ENCODE assay signal across 9 mouse cellular contexts in the genomic region with DNA sequence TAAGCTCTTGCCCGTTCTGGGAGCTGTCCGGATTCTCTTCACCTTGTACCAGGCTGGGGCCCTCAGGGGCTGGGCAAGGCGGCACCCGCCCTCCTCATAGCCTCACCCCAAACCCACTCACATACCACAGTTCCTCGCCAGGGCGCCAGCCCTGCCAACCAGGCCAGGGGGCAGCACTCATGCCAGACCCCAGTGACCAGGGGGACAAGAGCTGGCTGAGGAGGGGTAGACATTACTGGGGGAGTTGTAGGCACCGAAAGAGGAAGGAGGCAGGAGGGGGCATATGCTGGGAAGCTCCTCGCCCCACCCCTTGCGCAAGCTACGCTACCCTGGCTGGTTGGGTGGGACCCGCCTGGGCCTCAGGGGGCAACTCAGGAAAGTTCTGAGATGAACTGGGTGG. TPM values are rescaled to one million over a fixed set of nuclear protein-coding genes. Genes with fewer than 3 reads are reported as not detected.
DNase-seq lines count a peak whose midpoint lies in the region; ATAC-seq and TF ChIP-seq lines count a peak whose summit lies in the region.
"Had no signal": no experiment of that assay in that cellular context is flagged by ENCODE, and none has a peak within 500 bp of the region (broad histone marks: within the 10 kb centered on the region; RNA-seq: fewer than 3 reads in every experiment).

No protein-coding gene starts in this region.

- no peak overlapping the region for H3K4me3 ChIP-seq in kidney, adult 2 months (ENCODE audit: insufficient read depth, low read depth, low read length)
- peak overlapping the region; percentile 26 for H3K4me3 ChIP-seq in intestine, postnatal 0 days (ENCODE audit: low read depth, low read length)
- no peak overlapping the region for H3K4me3 ChIP-seq in midbrain, postnatal 0 days (ENCODE audit: low read depth, low read length)
- H3K4me3 ChIP-seq in midbrain, embryonic 14.5 days (replicated peaks; ENCODE audit: low read depth, low read length) = no peak overlapping the region

- ATAC-seq in intestine, postnatal 0 days = no peak
- no peak for ATAC-seq in midbrain, postnatal 0 days (ENCODE audit: low FRiP score)
- no peak for ATAC-seq in midbrain, embryonic 14.5 days (ENCODE audit: low FRiP score, low TSS enrichment)

- no peaks in the 10 kb centered on the region for H3K36me3 ChIP-seq in kidney, adult 2 months (ENCODE audit: control insufficient read depth, insufficient read depth, low read length)
- peaks cover 11% of the 10 kb centered on the region; the same call in 1 of the 2 replicates for H3K36me3 ChIP-seq in intestine, postnatal 0 days (ENCODE audit: control insufficient read depth, insufficient read depth)
- no peaks in the 10 kb centered on the region for H3K36me3 ChIP-seq in midbrain, postnatal 0 days (ENCODE audit: insufficient read depth, low read length)
- no peaks in the 10 kb centered on the region for H3K36me3 ChIP-seq in midbrain, embryonic 14.5 days (ENCODE audit: control insufficient read depth, insufficient read depth, low read length)

- H3K9me3 ChIP-seq in intestine, postnatal 0 days (ENCODE audit: control insufficient read depth) = no peaks in the 10 kb centered on the region
- H3K9me3 ChIP-seq in midbrain, postnatal 0 days (ENCODE audit: low read length) = no peaks in the 10 kb centered on the region
- no peaks in the 10 kb centered on the region for H3K9me3 ChIP-seq in midbrain, embryonic 14.5 days (ENCODE audit: control insufficient read depth, low read length)

- peak overlapping the region; percentile 40; the same call in 1 of the 2 replicates for H3K9ac ChIP-seq in intestine, postnatal 0 days (ENCODE audit: low read depth, low read length)
- no peak overlapping the region for H3K9ac ChIP-seq in midbrain, postnatal 0 days (replicated peaks; ENCODE audit: low read length, poor library complexity, severe bottlenecking)
- no peak overlapping the region for H3K9ac ChIP-seq in midbrain, embryonic 14.5 days (replicated peaks; ENCODE audit: low read length)

- 73% methylated on average over 11 of the region's 11 CpGs for WGBS in kidney, adult 2 months
- 40% methylated on average over 11 of the region's 11 CpGs for WGBS in intestine, postnatal 0 days
- WGBS in midbrain, postnatal 0 days = 82% methylated on average over 11 of the region's 11 CpGs
- WGBS in midbrain, embryonic 14.5 days = 77% methylated on average over 9 of the region's 11 CpGs

- DNase-seq in kidney, adult 2 months = peak; percentile 26
- DNase-seq in kidney, postnatal 4 days = no peak
- peak; percentile 38 for DNase-seq in urinary bladder, postnatal 25 days (ENCODE audit: low spot score)
- DNase-seq in urinary bladder, postnatal 14 days (ENCODE audit: low spot score) = no peak
- DNase-seq in T-cell, adult 2 months (ENCODE audit: low spot score) = no peak
- DNase-seq in midbrain, postnatal 0 days (ENCODE audit: low spot score) = no peak
- no peak for DNase-seq in midbrain, embryonic 14.5 days

- TF ChIP-seq POLR2A in kidney, adult 2 months (IDR thresholded peaks at IDR 0.05; ENCODE audit: low read depth, low read length) = no peak

- no peaks in the 10 kb centered on the region for H3K27me3 ChIP-seq in kidney, adult 2 months (replicated peaks; ENCODE audit: control insufficient read depth, insufficient read depth, low read length)
- H3K27me3 ChIP-seq in intestine, postnatal 0 days (replicated peaks; ENCODE audit: control insufficient read depth, insufficient read depth, low read length) = no peaks in the 10 kb centered on the region
- no peaks in the 10 kb centered on the region; the same call in 1 of the 2 replicates for H3K27me3 ChIP-seq in midbrain, postnatal 0 days (ENCODE audit: insufficient read depth, low read length)
- no peaks in the 10 kb centered on the region for H3K27me3 ChIP-seq in midbrain, embryonic 14.5 days (ENCODE audit: control insufficient read depth, insufficient read depth, low read length)

- TF ChIP-seq CTCF in kidney, adult 2 months (conservative IDR thresholded peaks at IDR 0.05; ENCODE audit: insufficient read depth, insufficient read length, low read depth, low read length) = no peak
- TF ChIP-seq CTCF in intestine, postnatal 0 days (IDR thresholded peaks at IDR 0.05; ENCODE audit: low read depth) = peak; percentile 31; the same call in 1 of the 2 replicates
- no peak; the same call in 1 of the 2 replicates for TF ChIP-seq CTCF in midbrain, postnatal 0 days (IDR thresholded peaks at IDR 0.05)

- peak overlapping the region; percentile 85 for H3K4me2 ChIP-seq in intestine, postnatal 0 days (replicated peaks; ENCODE audit: low read depth)
- H3K4me2 ChIP-seq in midbrain, postnatal 0 days (ENCODE audit: low read depth, low read length, poor library complexity, severe bottlenecking) = no peak overlapping the region
- no peak overlapping the region for H3K4me2 ChIP-seq in midbrain, embryonic 14.5 days (ENCODE audit: low read length)

- peaks cover 35% of the 10 kb centered on the region for H3K4me1 ChIP-seq in kidney, adult 2 months (ENCODE audit: control insufficient read depth, insufficient read depth, low read length)
- peaks cover 6% of the 10 kb centered on the region; the same call in 1 of the 2 replicates for H3K4me1 ChIP-seq in intestine, postnatal 0 days (replicated peaks; ENCODE audit: control insufficient read depth, insufficient read depth, low read length)
- peaks cover 14% of the 10 kb centered on the region; the same call in 1 of the 2 replicates for H3K4me1 ChIP-seq in midbrain, postnatal 0 days (ENCODE audit: insufficient read depth, low read length)
- peaks cover 20% of the 10 kb centered on the region for H3K4me1 ChIP-seq in midbrain, embryonic 14.5 days (ENCODE audit: control insufficient read depth, insufficient read depth, low read length)

- no peak overlapping the region for H3K27ac ChIP-seq in kidney, adult 2 months (ENCODE audit: insufficient read depth, low read depth, low read length)
- H3K27ac ChIP-seq in intestine, postnatal 0 days (ENCODE audit: low read depth, low read length) = peak overlapping the region; percentile 97
- H3K27ac ChIP-seq in midbrain, postnatal 0 days (ENCODE audit: low read depth, low read length) = no peak overlapping the region
- no peak overlapping the region for H3K27ac ChIP-seq in midbrain, embryonic 14.5 days (replicated peaks; ENCODE audit: low read depth, low read length)

RNA-seq across cellular contexts. Expression of a gene that starts 6.9 kb away (rescaled TPM):
- 54.3 and 58.8 TPM in 2 replicates for polyA plus RNA-seq in kidney, adult 2 months (2012; rRNA removed)
- 14.3 and 20.8 TPM in 2 replicates for polyA plus RNA-seq in intestine, postnatal 0 days (2015; fragmentation: Nextera tagmentation; extraction: Ambion mirVana)
- 2.2 and 4.4 TPM in 2 replicates for total RNA-seq in midbrain, postnatal 0 days (2014; rRNA removed)
- 0.53 and 0.88 TPM in 2 replicates for polyA plus RNA-seq in midbrain, postnatal 0 days (2015; fragmentation: Nextera tagmentation; extraction: Ambion mirVana)
- polyA plus RNA-seq in midbrain, embryonic 14.5 days (2014; fragmentation: Nextera tagmentation; extraction: Ambion mirVana) = 0.42 and 0.47 TPM in 2 replicates

RNA-seq across cellular contexts. Expression of a gene that starts 15.0 kb away (rescaled TPM):
- polyA plus RNA-seq in kidney, adult 2 months (2012; rRNA removed) = 0.15 TPM in 1 of 2 replicates, not detected in the other
- polyA plus RNA-seq in intestine, postnatal 0 days (2015; fragmentation: Nextera tagmentation; extraction: Ambion mirVana) = not detected in 2 replicates
- total RNA-seq in midbrain, postnatal 0 days (2014; rRNA removed) = 1.8 and 2.3 TPM in 2 replicates
- polyA plus RNA-seq in midbrain, postnatal 0 days (2015; fragmentation: Nextera tagmentation; extraction: Ambion mirVana) = 0.27 TPM in 1 of 2 replicates, not detected in the other
- 0.53 TPM in 1 of 2 replicates, not detected in the other for polyA plus RNA-seq in midbrain, embryonic 14.5 days (2014; fragmentation: Nextera tagmentation; extraction: Ambion mirVana)
- polyA plus RNA-seq: heart, embryonic 14.5 days had no signal

RNA-seq across cellular contexts. Expression of a gene that starts 22.6 kb away (rescaled TPM):
- polyA plus RNA-seq in kidney, adult 2 months (2012; rRNA removed) = 1.8 and 2.2 TPM in 2 replicates
- 23.5 and 26.7 TPM in 2 replicates for polyA plus RNA-seq in intestine, postnatal 0 days (2015; fragmentation: Nextera tagmentation; extraction: Ambion mirVana)
- 0.05 TPM in 1 of 2 replicates, not detected in the other for total RNA-seq in midbrain, postnatal 0 days (2014; rRNA removed)
- 1.1 TPM in 2 replicates for polyA plus RNA-seq in midbrain, postnatal 0 days (2015; fragmentation: Nextera tagmentation; extraction: Ambion mirVana)
- polyA plus RNA-seq in midbrain, embryonic 14.5 days (2014; fragmentation: Nextera tagmentation; extraction: Ambion mirVana) = 0.54 and 0.55 TPM in 2 replicates

RNA-seq across cellular contexts. Expression of a gene that starts 24.0 kb away (rescaled TPM):
- 54.6 and 56.7 TPM in 2 replicates for polyA plus RNA-seq in kidney, adult 2 months (2012; rRNA removed)
- 29.2 and 32.1 TPM in 2 replicates for polyA plus RNA-seq in intestine, postnatal 0 days (2015; fragmentation: Nextera tagmentation; extraction: Ambion mirVana)
- total RNA-seq in midbrain, postnatal 0 days (2014; rRNA removed) = 32.0 and 34.1 TPM in 2 replicates
- 26.0 and 29.3 TPM in 2 replicates for polyA plus RNA-seq in midbrain, postnatal 0 days (2015; fragmentation: Nextera tagmentation; extraction: Ambion mirVana)
- 34.8 and 34.9 TPM in 2 replicates for polyA plus RNA-seq in midbrain, embryonic 14.5 days (2014; fragmentation: Nextera tagmentation; extraction: Ambion mirVana)

RNA-seq across cellular contexts. Expression of a gene that starts 25.9 kb away (rescaled TPM):
- polyA plus RNA-seq in kidney, adult 2 months (2012; rRNA removed) = 0.38 and 0.41 TPM in 2 replicates
- 10.0 and 11.5 TPM in 2 replicates for polyA plus RNA-seq in intestine, postnatal 0 days (2015; fragmentation: Nextera tagmentation; extraction: Ambion mirVana)
- total RNA-seq in midbrain, postnatal 0 days (2014; rRNA removed) = not detected in 2 replicates
- polyA plus RNA-seq in midbrain, postnatal 0 days (2015; fragmentation: Nextera tagmentation; extraction: Ambion mirVana) = 0.31 and 0.51 TPM in 2 replicates
- polyA plus RNA-seq in midbrain, embryonic 14.5 days (2014; fragmentation: Nextera tagmentation; extraction: Ambion mirVana) = 0.14 and 0.36 TPM in 2 replicates
- polyA plus RNA-seq: heart, embryonic 14.5 days had no signal

Comparison
In these comparisons a context has a peak if more than half of its experiments do, and no peak if none do; other contexts are left out.
1. DNase-seq: peak in kidney, adult 2 months (single experiment) and urinary bladder, postnatal 25 days (single experiment); none in kidney, postnatal 4 days (0 of 2), urinary bladder, postnatal 14 days (single experiment), T-cell, adult 2 months (single experiment), midbrain, postnatal 0 days (single experiment) and midbrain, embryonic 14.5 days (single experiment).